Mouse (Mus musculus) gastrocnemius, adult 8-10 months (tissue): ENCODE measurements around the gene Ccl21b. TPM values are rescaled to one million over a fixed set of nuclear protein-coding genes. Genes with fewer than 3 reads are reported as not detected.
"Not testable (repeated sequence)": the region's sequence is repeated elsewhere in the genome, so short reads cannot be mapped to it uniquely, and the experiment has no call there.

ENCODE experiments used
- DNase-seq, 2 experiments: peaks; one replicate each; pipeline ENCODE4 v3.0.0; 2022; ENCODE audit warnings: low spot score in 2 of 2
- total RNA-seq, 4 experiments: library from RNA; stranded (reverse); gene quantifications; 2 replicates each; pipeline ENCODE4 v1.2.4; 2022

The Ccl21b gene
- not detected for total RNA-seq

DNA sequence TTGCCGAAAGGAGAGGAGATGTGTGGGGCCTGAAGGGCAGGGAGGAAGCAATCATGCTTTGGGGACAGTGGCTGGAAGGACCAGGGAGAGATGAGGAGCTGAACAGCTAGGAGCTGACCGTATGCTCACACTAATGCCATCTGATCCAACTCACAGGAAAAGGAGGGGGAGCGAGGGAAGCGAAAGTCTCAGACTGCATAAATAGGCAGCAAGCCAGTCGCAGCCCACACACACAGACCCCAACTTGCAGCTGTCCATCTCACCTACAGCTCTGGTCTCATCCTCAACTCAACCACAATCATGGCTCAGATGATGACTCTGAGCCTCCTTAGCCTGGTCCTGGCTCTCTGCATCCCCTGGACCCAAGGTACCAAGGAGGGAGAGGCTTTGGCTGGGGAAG, at the start of gene Ccl21b:
Gene Ccl21b, plus strand, starts transcription at position 301 of the 400 bp plus-strand sequence.
- not testable (repeated sequence) for DNase-seq

DNA sequence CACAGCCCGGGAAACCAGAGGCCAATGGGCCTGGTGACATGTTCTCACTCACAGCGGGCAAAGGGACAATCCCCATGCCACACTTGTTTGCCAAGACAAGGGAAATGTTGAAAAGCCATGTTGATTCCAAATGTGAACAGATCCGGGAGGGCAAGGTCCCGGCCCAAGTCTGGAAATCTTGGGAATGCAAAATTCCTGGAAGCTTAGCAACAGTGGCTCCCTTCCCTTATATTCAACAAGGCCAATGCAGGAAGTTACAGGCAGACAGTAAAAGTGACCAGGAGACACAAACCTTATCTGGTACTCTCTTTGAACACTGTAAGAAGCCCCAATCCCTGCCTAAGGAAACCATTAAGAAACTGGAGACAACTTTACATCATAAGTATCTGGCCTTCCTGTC, 15.2 kb upstream of the Ccl21b start, which contains the start of gene Gm10600:
Gene Gm10600, plus strand, starts transcription at position 301 of the 400 bp plus-strand sequence.
- DNase-seq, result not testable (repeated sequence)

DNA sequence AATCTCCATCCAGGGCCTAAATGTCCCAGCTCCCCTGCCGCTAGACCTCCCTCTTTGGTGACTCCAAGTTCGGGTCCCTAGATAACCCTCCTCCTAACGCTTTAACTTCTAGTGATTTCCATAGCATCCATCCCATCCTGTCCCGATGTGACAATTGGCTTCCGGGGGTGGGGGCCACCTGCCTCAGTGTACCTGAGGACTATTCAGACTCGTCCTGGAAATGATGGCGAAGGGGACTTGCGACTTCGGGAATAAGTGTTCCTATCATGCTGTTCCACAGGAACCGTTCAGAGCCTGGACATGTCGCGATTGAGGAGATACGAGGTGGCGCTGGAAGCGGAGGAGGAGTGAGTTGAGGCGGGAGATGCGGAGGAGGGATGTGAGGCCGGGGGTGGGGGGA, 38.4 kb downstream of the Ccl21b start, which contains the start of gene Gm21953:
Gene Gm21953, plus strand, starts transcription at position 301 of the 400 bp plus-strand sequence.
- not testable (repeated sequence) for DNase-seq

Other genes with a start within 250 kb of the Ccl21b start
- gene Gm21093, start 221.0 kb upstream of the Ccl21b start, total RNA-seq, result not detected
- not detected for gene Gm3893, start 164.6 kb upstream of the Ccl21b start, total RNA-seq
- 10 to 100 TPM in 2 of 4 experiments, 1 to 10 TPM in 2; 6.3 to 13.8 (median 10.2) TPM for gene Gm13304, start 140.9 kb upstream of the Ccl21b start, total RNA-seq
- gene Gm13306, start 102.3 kb upstream of the Ccl21b start, total RNA-seq, result not detected
- 1 to 10 TPM in 1 of 4 experiments, under 1 TPM in 1, not detected in 2; 0.75 to 1.8 TPM for gene Gm13305, start 87.2 kb upstream of the Ccl21b start, total RNA-seq
- 1 to 10 TPM in 2 of 4 experiments, under 1 TPM in 2; 0.68 to 2.0 (median 1.3) TPM for gene Gm10600, start 15.1 kb upstream of the Ccl21b start, total RNA-seq
- gene Gm21953, start 38.5 kb downstream of the Ccl21b start, total RNA-seq, result not detected
- not detected for gene Fam205a3, start 62.6 kb downstream of the Ccl21b start, total RNA-seq
- not detected for gene Gm21586, start 183.6 kb downstream of the Ccl21b start, total RNA-seq
- not detected for gene Gm2163, start 211.0 kb downstream of the Ccl21b start, total RNA-seq